Mouse (Mus musculus): ENCODE results near the gene Gata3. TPM values are rescaled to one million over a fixed set of nuclear protein-coding genes. Genes with fewer than 3 reads are reported as not detected.

The Gata3 gene
- polyA plus RNA-seq, 1 experiment from 2014 or later: 21.7 TPM

- WGBS: 2% methylated on average over 19 of the region's 19 CpGs
- H3K9me3 ChIP-seq: no peaks in the 10 kb centered on the region
- H3K4me2 ChIP-seq: peak overlapping the region; percentile 52; the same call in 1 of the 2 replicates
- no peak overlapping the region for H3K4me3 ChIP-seq
- peaks cover 8% of the 10 kb centered on the region for H3K4me1 ChIP-seq
- peak; percentile 57; the same call in 1 of the 2 replicates for ATAC-seq (ENCODE audit: insufficient number of reproducible peaks, insufficient read depth, low FRiP score, low TSS enrichment, low read depth)
- no peak overlapping the region for H3K27ac ChIP-seq
- no peak overlapping the region for H3K9ac ChIP-seq
- no peaks in the 10 kb centered on the region for H3K36me3 ChIP-seq
- H3K27me3 ChIP-seq: peaks cover 96% of the 10 kb centered on the region
Observed at GRCm38 (mm10) chr2:9894836-9895593, 5.2 kb upstream of the Gata3 start.

GRCm38 (mm10) chr2:9893272-9893953, 3.6 kb upstream of the Gata3 start:
- Histone ChIP-seq H3K4me1 (peaks cover 17% of the 10 kb centered on the region), H3K27me3 (peaks cover 96% of the 10 kb centered on the region), H3K36me3 (no peaks in the 10 kb centered on the region), H3K9ac (no peak overlapping the region), H3K27ac (no peak overlapping the region), H3K4me3 (no peak overlapping the region), H3K4me2 (no peak overlapping the region), H3K9me3 (no peaks in the 10 kb centered on the region)
- 2% methylated on average over 6 of the region's 6 CpGs for WGBS
- no peak for ATAC-seq (ENCODE audit: insufficient number of reproducible peaks, insufficient read depth, low FRiP score, low TSS enrichment, low read depth)

GRCm38 (mm10) chr2:9892541-9892940, 2.7 kb upstream of the Gata3 start:
- no peak overlapping the region for H3K27ac ChIP-seq
- no peak overlapping the region for H3K4me3 ChIP-seq
- no peak overlapping the region for H3K9ac ChIP-seq
- 5% methylated on average over 7 of the region's 7 CpGs for whole genome bisulfite sequencing
- H3K9me3 ChIP-seq: no peaks in the 10 kb centered on the region
- no peak for ATAC-seq (ENCODE audit: insufficient number of reproducible peaks, insufficient read depth, low FRiP score, low TSS enrichment, low read depth)
- H3K36me3 ChIP-seq: no peaks in the 10 kb centered on the region
- no peak overlapping the region for H3K4me2 ChIP-seq
- peaks cover 96% of the 10 kb centered on the region for H3K27me3 ChIP-seq
- peaks cover 17% of the 10 kb centered on the region for H3K4me1 ChIP-seq

- no peak overlapping the region for H3K27ac ChIP-seq
- no peaks in the 10 kb centered on the region for H3K36me3 ChIP-seq
- H3K27me3 ChIP-seq: peaks cover 96% of the 10 kb centered on the region
- H3K9ac ChIP-seq: no peak overlapping the region
- H3K4me1 ChIP-seq: peaks cover 11% of the 10 kb centered on the region
- ATAC-seq (ENCODE audit: insufficient number of reproducible peaks, insufficient read depth, low FRiP score, low TSS enrichment, low read depth): no peak
- no peak overlapping the region for H3K4me3 ChIP-seq
- no peaks in the 10 kb centered on the region for H3K9me3 ChIP-seq
- no peak overlapping the region for H3K4me2 ChIP-seq
- WGBS: 5% methylated on average over 5 of the region's 5 CpGs
Observed at GRCm38 (mm10) chr2:9890906-9891305, 1.1 kb upstream of the Gata3 start.

- H3K4me3 ChIP-seq: peak overlapping the region; percentile 35; the same call in 1 of the 2 replicates
- peak overlapping the region; percentile 53; the same call in 1 of the 2 replicates for H3K4me2 ChIP-seq
- H3K27me3 ChIP-seq: peaks cover 96% of the 10 kb centered on the region
- WGBS: 7% methylated on average over 8 of the region's 8 CpGs
- H3K4me1 ChIP-seq: peaks cover 9% of the 10 kb centered on the region
- no peaks in the 10 kb centered on the region for H3K9me3 ChIP-seq
- H3K36me3 ChIP-seq: no peaks in the 10 kb centered on the region
- H3K9ac ChIP-seq: no peak overlapping the region
- no peak for ATAC-seq (ENCODE audit: insufficient number of reproducible peaks, insufficient read depth, low FRiP score, low TSS enrichment, low read depth)
- H3K27ac ChIP-seq: no peak overlapping the region
Observed at GRCm38 (mm10) chr2:9890251-9890650, 417 bp upstream of the Gata3 start.

- H3K4me3 ChIP-seq: peak within 1 kb of the TSS; percentile 35
- H3K9me3 ChIP-seq: no peaks in the 10 kb centered on the region
- H3K36me3 ChIP-seq: no peaks in the 10 kb centered on the region
- WGBS: under 1% methylated on average over 30 of the region's 30 CpGs
- ATAC-seq (ENCODE audit: insufficient number of reproducible peaks, insufficient read depth, low FRiP score, low TSS enrichment, low read depth): peak; percentile 67
- H3K4me2 ChIP-seq: peak within 1 kb of the TSS; percentile 53
- H3K4me1 ChIP-seq: peaks cover 9% of the 10 kb centered on the region
- no peak within 1 kb of the TSS for H3K9ac ChIP-seq
- no peak within 1 kb of the TSS for H3K27ac ChIP-seq
- H3K27me3 ChIP-seq: peaks cover 96% of the 10 kb centered on the region
Observed at GRCm38 (mm10) chr2:9888913-9889650, 752 bp downstream of the Gata3 start, which contains the start of gene 9230102O04Rik. Gene 9230102O04Rik (minus strand): TSS chr2:9889540.

GRCm38 (mm10) chr2:9887636-9888035, 2.2 kb downstream of the Gata3 start:
- Histone ChIP-seq H3K4me3 (peak overlapping the region; percentile 13; the same call in 1 of the 2 replicates), H3K36me3 (no peaks in the 10 kb centered on the region), H3K27me3 (peaks cover 94% of the 10 kb centered on the region), H3K9ac (no peak overlapping the region), H3K27ac (no peak overlapping the region), H3K4me1 (peaks cover 17% of the 10 kb centered on the region), H3K4me2 (peak overlapping the region; percentile 11; the same call in 1 of the 2 replicates), H3K9me3 (no peaks in the 10 kb centered on the region)
- 1% methylated on average over 7 of the region's 7 CpGs for WGBS
- ATAC-seq (ENCODE audit: insufficient number of reproducible peaks, insufficient read depth, low FRiP score, low TSS enrichment, low read depth): no peak

- 5% methylated on average over 7 of the region's 7 CpGs for WGBS
- peak overlapping the region; percentile 13 for H3K4me3 ChIP-seq
Observed at GRCm38 (mm10) chr2:9886921-9887610, 2.8 kb downstream of the Gata3 start.

GRCm38 (mm10) chr2:9886031-9886430, 3.8 kb downstream of the Gata3 start:
- Histone ChIP-seq H3K27ac (no peak overlapping the region), H3K27me3 (peaks cover 98% of the 10 kb centered on the region), H3K4me1 (peaks cover 33% of the 10 kb centered on the region), H3K9ac (no peak overlapping the region; the same call in 1 of the 2 replicates), H3K36me3 (no peaks in the 10 kb centered on the region), H3K4me2 (no peak overlapping the region), H3K4me3 (no peak overlapping the region), H3K9me3 (no peaks in the 10 kb centered on the region)
- WGBS: 26% methylated on average over 3 of the region's 3 CpGs
- no peak for ATAC-seq (ENCODE audit: insufficient number of reproducible peaks, insufficient read depth, low FRiP score, low TSS enrichment, low read depth)

More at GRCm38 (mm10) chr2:9886921-9887610, 2.8 kb downstream of the Gata3 start:
- no peak for ATAC-seq (ENCODE audit: insufficient number of reproducible peaks, insufficient read depth, low FRiP score, low TSS enrichment, low read depth)
- Histone ChIP-seq H3K27me3 (peaks cover 94% of the 10 kb centered on the region), H3K9ac (no peak overlapping the region), H3K36me3 (no peaks in the 10 kb centered on the region), H3K4me1 (peaks cover 23% of the 10 kb centered on the region), H3K27ac (no peak overlapping the region), H3K4me2 (peak overlapping the region; percentile 11; the same call in 1 of the 2 replicates), H3K9me3 (no peaks in the 10 kb centered on the region)

- Histone ChIP-seq H3K4me3 (no peak overlapping the region), H3K4me1 (peaks cover 40% of the 10 kb centered on the region), H3K9ac (no peak overlapping the region), H3K27ac (no peak overlapping the region), H3K36me3 (no peaks in the 10 kb centered on the region), H3K27me3 (peaks cover 98% of the 10 kb centered on the region), H3K4me2 (no peak overlapping the region), H3K9me3 (no peaks in the 10 kb centered on the region)
- ATAC-seq (ENCODE audit: insufficient number of reproducible peaks, insufficient read depth, low FRiP score, low TSS enrichment, low read depth): no peak
- WGBS: 10% methylated on average over 14 of the region's 14 CpGs
Observed at GRCm38 (mm10) chr2:9885217-9885770, 4.5 kb downstream of the Gata3 start.

Measured in embryonic facial prominence, embryonic 13.5 days (tissue).